Mouse (Mus musculus): ENCODE data around the gene 1700122O11Rik. TPM values are rescaled to one million over a fixed set of nuclear protein-coding genes. Genes with fewer than 3 reads are reported as not detected.
A peak's percentile ranks its signal among the peaks of the same experiment; 100 is the strongest.

1700122O11Rik gene
- polyA plus RNA-seq, 1 experiment from 2014 or later = not detected

DNA sequence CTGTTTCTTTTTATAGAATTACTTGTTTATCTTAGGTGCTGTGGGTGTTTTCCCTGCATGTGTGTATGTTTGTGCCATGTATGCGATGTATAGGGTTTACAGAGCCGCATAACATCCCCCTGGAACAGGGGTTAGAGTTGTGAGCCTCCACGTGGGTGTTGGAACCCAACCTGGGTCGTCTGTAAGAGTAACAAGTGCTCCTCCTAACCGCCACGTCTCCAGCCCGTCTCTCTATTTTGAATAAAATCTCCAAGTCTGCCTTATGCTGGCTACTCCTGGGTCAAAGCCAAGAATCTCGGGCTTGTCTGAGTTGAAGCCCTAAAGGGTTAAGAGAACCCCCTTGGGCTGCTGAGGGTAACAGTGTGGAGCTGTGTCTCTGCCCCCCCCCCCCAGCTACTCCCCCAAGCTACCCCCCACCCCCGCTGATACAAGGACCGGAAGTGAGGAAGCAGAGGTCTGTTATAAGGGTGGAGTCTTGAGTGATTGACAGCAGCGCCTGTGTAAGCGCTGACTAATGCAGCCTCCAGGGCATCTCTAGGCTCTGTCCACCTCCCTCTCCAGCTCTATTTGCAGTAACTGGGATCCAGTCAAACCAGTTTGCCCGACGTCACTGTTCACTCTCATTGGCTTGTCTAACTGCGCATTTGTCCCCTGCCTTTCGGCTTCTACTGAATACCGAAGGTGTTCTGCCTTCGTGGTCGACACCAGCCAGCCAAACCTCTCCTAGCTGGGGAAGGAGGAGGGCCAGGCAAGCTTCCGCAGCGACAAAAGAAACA lies 36.3 kb downstream of the 1700122O11Rik start:
- WGBS = 3% methylated on average over 19 of the region's 21 CpGs
- Histone ChIP-seq H3K9me3 (no peaks in the 10 kb centered on the region), H3K9ac (peak overlapping the region; percentile 78), H3K4me2 (peak overlapping the region; percentile 80), H3K36me3 (no peaks in the 10 kb centered on the region), H3K27ac (replicated peaks) (peak overlapping the region; percentile 83), H3K4me3 (peak overlapping the region; percentile 50), H3K4me1 (peaks cover 62% of the 10 kb centered on the region), H3K27me3 (replicated peaks) (no peaks in the 10 kb centered on the region)
- peak; percentile 75 for ATAC-seq (ENCODE audit: extremely low read depth, insufficient number of reproducible peaks, low FRiP score, low TSS enrichment)

DNA sequence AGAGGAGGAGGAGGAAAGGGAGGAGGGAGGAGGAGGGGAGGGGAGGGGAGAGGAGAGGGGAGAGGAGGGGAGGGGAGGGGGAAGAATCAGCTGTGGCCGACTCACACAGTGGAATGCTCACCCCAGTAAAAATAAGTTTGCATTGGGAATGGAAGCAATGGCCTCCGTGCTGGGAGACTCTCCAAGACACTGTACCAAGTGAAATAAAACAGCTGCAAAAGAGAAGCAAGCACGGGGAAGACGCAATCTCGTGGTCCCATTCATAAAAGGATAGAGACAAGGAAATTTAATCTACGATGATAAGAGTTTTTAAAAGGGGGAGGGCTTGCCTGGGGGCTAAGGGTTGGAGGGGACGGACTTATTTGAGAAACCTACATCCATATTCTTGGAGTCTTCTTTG lies 36.9 kb downstream of the 1700122O11Rik start:
- Histone ChIP-seq H3K4me1 (peaks cover 57% of the 10 kb centered on the region), H3K36me3 (no peaks in the 10 kb centered on the region), H3K27ac (replicated peaks) (peak overlapping the region; percentile 83), H3K9ac (peak overlapping the region; percentile 78), H3K9me3 (no peaks in the 10 kb centered on the region), H3K27me3 (replicated peaks) (no peaks in the 10 kb centered on the region), H3K4me2 (peak overlapping the region; percentile 80), H3K4me3 (peak overlapping the region; percentile 50)
- WGBS = 10% methylated on average over 7 of the region's 7 CpGs
- no peak for ATAC-seq (ENCODE audit: extremely low read depth, insufficient number of reproducible peaks, low FRiP score, low TSS enrichment)

DNA sequence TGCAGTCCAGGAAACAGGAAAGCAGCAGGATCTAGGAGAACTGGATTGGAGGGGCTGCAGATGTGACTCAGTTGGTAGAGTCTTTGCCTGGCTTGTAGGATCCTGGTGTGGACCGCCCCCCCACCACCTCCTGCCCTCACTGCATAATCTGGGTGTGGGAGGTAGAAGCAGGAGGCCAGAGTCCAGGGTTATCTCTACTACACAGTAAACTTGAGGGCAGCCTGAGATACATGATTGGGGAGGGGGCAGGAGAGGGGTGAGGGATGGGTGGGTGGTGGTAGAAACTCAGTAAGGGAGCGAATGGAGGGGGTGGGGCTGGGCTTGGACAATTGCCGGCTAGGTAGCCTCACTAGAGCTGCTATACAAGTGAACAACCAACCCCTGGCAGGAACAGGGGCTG lies 38.3 kb downstream of the 1700122O11Rik start:
- H3K27ac ChIP-seq (replicated peaks) = no peak overlapping the region
- WGBS = 38% methylated on average over 3 of the region's 3 CpGs
- peak overlapping the region; percentile 24; the same call in 1 of the 2 replicates for H3K9ac ChIP-seq
- ATAC-seq (ENCODE audit: extremely low read depth, insufficient number of reproducible peaks, low FRiP score, low TSS enrichment) = no peak
- H3K36me3 ChIP-seq = no peaks in the 10 kb centered on the region
- H3K4me1 ChIP-seq = peaks cover 45% of the 10 kb centered on the region
- H3K9me3 ChIP-seq = no peaks in the 10 kb centered on the region
- no peak overlapping the region for H3K4me3 ChIP-seq
- no peaks in the 10 kb centered on the region for H3K27me3 ChIP-seq (replicated peaks)
- H3K4me2 ChIP-seq = 0 out of 2 replicates have a peak overlapping the region, but pooled peaks have one; percentile 3

DNA sequence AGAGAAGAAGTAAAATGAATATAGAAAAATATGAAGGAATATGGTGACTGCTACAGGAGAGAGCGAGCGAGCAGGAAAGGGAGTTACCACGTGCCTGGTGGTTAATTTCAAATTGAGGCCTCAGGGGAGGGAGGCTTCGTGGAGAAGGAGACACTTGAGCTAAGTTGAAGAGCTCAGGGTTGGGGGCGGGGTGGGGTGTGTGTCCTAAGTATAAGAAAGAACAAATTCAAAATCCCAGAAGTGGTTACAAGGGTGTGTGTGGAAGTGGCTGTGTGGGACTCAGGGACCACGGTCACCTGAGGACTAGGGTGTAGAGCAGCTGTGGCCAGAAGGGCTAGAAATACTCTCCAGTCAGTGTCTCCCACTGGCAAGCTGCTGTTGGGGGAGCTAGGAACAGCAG lies 38.7 kb downstream of the 1700122O11Rik start:
- peaks cover 41% of the 10 kb centered on the region for H3K4me1 ChIP-seq
- no peaks in the 10 kb centered on the region for H3K27me3 ChIP-seq (replicated peaks)
- no peak for ATAC-seq (ENCODE audit: extremely low read depth, insufficient number of reproducible peaks, low FRiP score, low TSS enrichment)
- H3K9ac ChIP-seq = peak overlapping the region; percentile 24; the same call in 1 of the 2 replicates
- no peaks in the 10 kb centered on the region for H3K9me3 ChIP-seq
- H3K4me2 ChIP-seq = 0 out of 2 replicates have a peak overlapping the region, but pooled peaks have one; percentile 3
- 57% methylated on average over 6 of the region's 6 CpGs for WGBS
- no peaks in the 10 kb centered on the region for H3K36me3 ChIP-seq
- no peak overlapping the region for H3K27ac ChIP-seq (replicated peaks)
- no peak overlapping the region for H3K4me3 ChIP-seq

DNA sequence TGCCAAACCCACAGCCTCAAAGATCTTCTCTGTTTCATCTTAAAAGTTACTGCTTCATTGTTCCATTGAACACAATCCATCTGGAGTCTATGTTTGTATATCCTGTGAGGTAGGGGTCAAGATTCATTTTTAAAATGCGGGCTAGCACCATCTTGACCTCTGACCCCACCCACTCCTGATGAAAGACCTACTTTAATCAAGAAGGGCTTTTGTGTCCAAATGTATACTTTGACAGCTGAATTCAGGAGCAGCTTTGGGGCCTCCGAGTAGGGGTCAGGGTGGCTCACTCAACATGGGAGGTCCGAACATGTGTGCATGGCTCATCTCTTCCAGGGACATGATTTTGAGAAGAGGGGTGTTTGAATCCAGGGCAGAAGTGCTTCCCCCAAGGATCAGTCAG lies 40.3 kb downstream of the 1700122O11Rik start:
- Histone ChIP-seq H3K4me1 (peaks cover 33% of the 10 kb centered on the region), H3K4me3 (no peak overlapping the region), H3K9ac (no peak overlapping the region), H3K4me2 (no peak overlapping the region), H3K27me3 (replicated peaks) (no peaks in the 10 kb centered on the region), H3K36me3 (no peaks in the 10 kb centered on the region), H3K9me3 (no peaks in the 10 kb centered on the region), H3K27ac (replicated peaks) (no peak overlapping the region)
- no peak for ATAC-seq (ENCODE audit: extremely low read depth, insufficient number of reproducible peaks, low FRiP score, low TSS enrichment)
- 65% methylated on average over 3 of the region's 3 CpGs for WGBS

DNA sequence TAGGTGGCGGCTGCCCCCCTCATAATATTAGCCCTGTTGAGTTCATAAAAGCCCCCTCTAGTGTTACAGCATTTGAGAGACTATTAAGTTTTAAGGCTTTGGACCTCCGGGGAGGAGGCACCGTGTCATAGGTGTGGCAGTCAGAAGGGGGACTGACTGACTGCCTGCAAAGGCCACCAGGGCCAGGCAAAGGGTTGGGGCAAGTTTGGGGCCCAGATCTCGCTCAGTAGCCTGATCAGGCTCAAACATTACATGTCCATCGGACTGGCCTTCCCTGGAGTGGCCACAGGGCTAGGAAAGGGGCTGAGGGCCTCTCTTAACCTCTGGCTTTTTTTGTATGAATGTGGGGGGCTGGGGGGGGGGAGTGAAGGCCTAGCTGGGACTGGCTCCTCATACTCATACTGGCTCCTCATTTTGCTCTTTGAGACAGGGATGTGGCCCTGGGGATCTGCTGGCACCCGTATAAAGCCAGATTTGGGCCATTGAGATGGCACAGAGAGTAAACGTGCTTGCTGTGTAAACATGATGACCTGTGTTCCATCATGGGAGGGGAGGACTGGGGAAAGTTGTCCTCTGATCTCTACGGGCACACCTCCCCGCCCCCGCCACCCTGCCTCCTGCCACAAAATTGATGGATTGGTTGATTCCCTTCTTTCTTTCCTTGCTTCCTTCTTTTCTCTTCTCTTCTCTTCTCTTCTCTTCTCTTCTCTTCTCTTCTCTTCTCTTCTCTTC lies 47.5 kb downstream of the 1700122O11Rik start:
- H3K36me3 ChIP-seq = no peaks in the 10 kb centered on the region
- H3K4me2 ChIP-seq = no peak overlapping the region
- no peak overlapping the region for H3K4me3 ChIP-seq
- H3K4me1 ChIP-seq = peaks cover 26% of the 10 kb centered on the region
- H3K27ac ChIP-seq (replicated peaks) = no peak overlapping the region
- no peaks in the 10 kb centered on the region for H3K27me3 ChIP-seq (replicated peaks)
- H3K9me3 ChIP-seq = no peaks in the 10 kb centered on the region
- WGBS = 58% methylated on average over 10 of the region's 10 CpGs
- 0 out of 2 replicates have a peak overlapping the region, but pooled peaks have one; percentile 11 for H3K9ac ChIP-seq
- ATAC-seq (ENCODE audit: extremely low read depth, insufficient number of reproducible peaks, low FRiP score, low TSS enrichment) = no peak

DNA sequence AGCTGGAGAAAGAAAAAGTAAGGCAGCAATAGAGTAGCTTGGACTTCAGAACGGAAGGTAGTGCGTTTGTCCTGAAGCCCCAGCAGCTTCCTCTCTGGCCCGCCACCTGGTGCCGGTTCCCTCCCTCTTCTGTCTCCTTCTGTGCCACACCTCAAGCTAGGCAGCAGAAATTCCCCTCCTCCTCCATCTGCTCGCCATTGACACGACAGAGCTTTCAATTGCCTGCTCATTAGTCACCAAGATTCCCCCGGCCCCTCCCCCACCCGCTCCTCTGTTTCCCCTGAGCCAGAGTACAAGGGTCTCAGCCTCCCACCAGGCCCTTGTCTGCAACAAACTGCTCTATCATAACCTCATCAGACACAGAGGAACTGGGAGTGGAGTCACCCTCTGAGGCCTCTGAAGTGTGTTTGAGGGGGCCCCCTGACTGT lies 48.1 kb downstream of the 1700122O11Rik start:
- Histone ChIP-seq H3K36me3 (no peaks in the 10 kb centered on the region), H3K9me3 (no peaks in the 10 kb centered on the region), H3K27ac (replicated peaks) (peak overlapping the region; percentile 10; the same call in 1 of the 2 replicates), H3K4me2 (no peak overlapping the region), H3K4me1 (peaks cover 26% of the 10 kb centered on the region), H3K4me3 (no peak overlapping the region), H3K9ac (peak overlapping the region; percentile 11; the same call in 1 of the 2 replicates), H3K27me3 (replicated peaks) (no peaks in the 10 kb centered on the region)
- 20% methylated on average over 8 of the region's 8 CpGs for WGBS
- no peak for ATAC-seq (ENCODE audit: extremely low read depth, insufficient number of reproducible peaks, low FRiP score, low TSS enrichment)

DNA sequence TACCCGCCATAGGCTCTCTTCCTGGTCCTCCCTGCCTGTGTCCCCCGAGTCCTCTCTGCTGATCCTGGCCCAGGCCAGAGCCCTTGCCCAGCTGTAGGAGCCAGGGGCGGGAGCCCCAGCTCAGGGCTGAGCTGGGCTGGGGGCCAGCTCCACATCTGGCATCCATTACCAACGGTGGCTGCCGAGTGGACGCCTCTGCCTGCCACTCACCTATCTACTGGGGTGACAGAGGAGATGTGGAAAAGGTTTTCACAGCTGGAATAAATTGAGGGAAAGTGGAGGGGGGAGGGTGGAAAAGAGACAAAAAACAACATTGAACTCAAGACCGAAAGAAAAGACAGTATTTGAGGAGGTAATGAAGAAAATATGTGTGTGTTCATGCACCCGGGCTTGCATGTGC lies 49.3 kb downstream of the 1700122O11Rik start:
- Histone ChIP-seq H3K4me1 (peaks cover 26% of the 10 kb centered on the region), H3K36me3 (no peaks in the 10 kb centered on the region), H3K9ac (no peak overlapping the region), H3K9me3 (no peaks in the 10 kb centered on the region), H3K4me2 (no peak overlapping the region), H3K4me3 (no peak overlapping the region), H3K27me3 (replicated peaks) (no peaks in the 10 kb centered on the region), H3K27ac (replicated peaks) (peak overlapping the region; percentile 54)
- peak; percentile 46; the same call in 1 of the 2 replicates for ATAC-seq (ENCODE audit: extremely low read depth, insufficient number of reproducible peaks, low FRiP score, low TSS enrichment)
- WGBS = 32% methylated on average over 8 of the region's 8 CpGs

DNA sequence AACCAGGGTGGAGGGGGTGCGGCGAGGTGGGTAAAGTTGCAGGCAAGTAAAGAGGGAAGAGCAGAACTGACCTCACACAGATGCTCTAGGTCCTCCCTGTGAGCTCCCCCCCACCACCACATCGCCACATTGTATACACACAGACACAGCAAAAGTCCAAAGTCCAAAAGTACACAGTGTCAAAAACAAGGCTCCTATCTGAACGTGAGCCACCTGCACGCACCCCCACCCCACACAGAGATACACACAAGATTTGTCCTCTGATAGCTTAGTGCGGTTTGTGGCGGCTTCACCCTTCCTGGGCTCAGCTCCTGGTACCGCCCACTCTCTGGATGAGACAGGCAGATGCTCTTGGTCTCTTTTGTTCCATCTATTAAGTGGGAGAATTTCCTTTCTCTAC lies 50.0 kb downstream of the 1700122O11Rik start:
- H3K9me3 ChIP-seq = no peaks in the 10 kb centered on the region
- no peak overlapping the region for H3K4me3 ChIP-seq
- no peak overlapping the region for H3K4me2 ChIP-seq
- peaks cover 26% of the 10 kb centered on the region for H3K4me1 ChIP-seq
- no peak for ATAC-seq (ENCODE audit: extremely low read depth, insufficient number of reproducible peaks, low FRiP score, low TSS enrichment)
- H3K36me3 ChIP-seq = no peaks in the 10 kb centered on the region
- 77% methylated on average over 8 of the region's 8 CpGs for WGBS
- 0 out of 2 replicates have a peak overlapping the region, but pooled peaks have one; percentile 54 for H3K27ac ChIP-seq (replicated peaks)
- H3K9ac ChIP-seq = no peak overlapping the region
- no peaks in the 10 kb centered on the region for H3K27me3 ChIP-seq (replicated peaks)
